Mouse (Mus musculus) cerebellum, adult 2 months (tissue): Measurements from ENCODE around the gene Runx2. TPM values are rescaled to one million over a fixed set of nuclear protein-coding genes. Genes with fewer than 3 reads are reported as not detected.

Source experiments
- DNase-seq, 2 experiments: peaks; one replicate each; pipeline ENCODE4 v3.0.0; 2021
- H3K27ac ChIP-seq: fragments of 200-500 bp; 2 replicates; pipeline ENCODE4 v1.5.1; 2012; ENCODE audit warnings: low read length, control low read depth, inconsistent platforms; ENCODE audit not compliant: insufficient read depth
- H3K27me3 ChIP-seq: fragments of 200-500 bp; 2 replicates; pipeline ENCODE4 v1.6.1; 2012; ENCODE audit warnings: inconsistent platforms, mild to moderate bottlenecking, low read length, moderate library complexity; ENCODE audit not compliant: control insufficient read depth, insufficient read depth
- H3K4me1 ChIP-seq: fragments of 200-500 bp; 2 replicates; pipeline ENCODE4 v1.6.1; 2011; ENCODE audit warnings: low read length; ENCODE audit not compliant: control insufficient read depth, insufficient read depth
- H3K4me3 ChIP-seq: fragments of 200-500 bp; replicated peaks from 2 replicates; pipeline ENCODE3; 2011; ENCODE audit warnings: mild to moderate bottlenecking, low read depth, low read length, control low read depth; ENCODE audit not compliant: insufficient read depth
- CTCF ChIP-seq: fragments of 200-500 bp; IDR thresholded peaks from 2 replicates; pipeline ENCODE4 v1.5.1; 2011; ENCODE audit warnings: low read depth, mild to moderate bottlenecking, control low read depth, low read length, moderate library complexity, borderline replicate concordance; ENCODE audit not compliant: insufficient read depth
- POLR2A ChIP-seq: fragments of 200-500 bp; IDR thresholded peaks from 2 replicates; pipeline ENCODE4 v1.6.1; 2011; ENCODE audit warnings: low read length, control low read depth, borderline replicate concordance; ENCODE audit not compliant: insufficient read depth
- WGBS: fragments of 180-500 bp; shearing (Covaris S2); methylation state at CpG from one replicate; pipeline ENCODE4 v1.1.7; 2018; 5-methylcytosine and 5-hydroxymethylcytosine counted together
- polyA plus RNA-seq: library from polyadenylated mRNA; depleted of rRNA; stranded (reverse); fragments of >200 nt; gene quantifications from 2 replicates; pipeline ENCODE4 v1.2.3, GENCODE M21; 2012

Runx2 gene
- polyA plus RNA-seq, 1 experiment: 0.95 TPM

GRCm38 (mm10) chr17:44702506-44703298, 111.9 kb downstream of the Runx2 start:
- no peak for DNase-seq
- no peak overlapping the region for H3K27ac ChIP-seq
- no peak for TF ChIP-seq CTCF
- TF ChIP-seq POLR2A: no peak
- H3K4me1 ChIP-seq: no peaks in the 10 kb centered on the region
- H3K27me3 ChIP-seq: no peaks in the 10 kb centered on the region
- 67% methylated on average over 14 of the region's 14 CpGs for WGBS
- H3K4me3 ChIP-seq: no peak overlapping the region

DNA sequence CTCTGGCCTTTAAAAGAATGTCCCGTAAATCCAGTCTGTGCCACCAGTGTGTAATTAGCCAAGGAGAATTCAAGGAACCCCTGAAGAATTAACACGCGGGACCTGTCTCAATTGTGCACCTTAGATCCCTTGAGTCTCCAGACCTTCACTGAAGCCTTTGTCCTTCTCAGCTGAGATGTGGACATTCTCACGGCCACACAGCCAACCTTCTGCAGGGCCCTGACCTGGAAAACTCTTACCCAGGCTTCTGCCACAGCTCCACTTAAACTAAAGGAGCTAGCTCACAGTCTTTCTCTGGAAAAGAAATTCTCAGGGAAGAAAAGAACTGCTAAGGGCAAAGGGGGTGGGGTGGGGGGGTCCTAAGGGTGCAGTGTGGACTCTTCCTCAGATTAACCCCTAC, 113.1 kb downstream of the Runx2 start:
- WGBS: 91% methylated on average over 4 of the region's 4 CpGs
- Histone ChIP-seq H3K27me3 (no peaks in the 10 kb centered on the region; the same call in 1 of the 2 replicates), H3K27ac (no peak overlapping the region), H3K4me1 (no peaks in the 10 kb centered on the region), H3K4me3 (no peak overlapping the region)
- DNase-seq: no peak
- TF ChIP-seq CTCF: no peak
- no peak for TF ChIP-seq POLR2A

DNA sequence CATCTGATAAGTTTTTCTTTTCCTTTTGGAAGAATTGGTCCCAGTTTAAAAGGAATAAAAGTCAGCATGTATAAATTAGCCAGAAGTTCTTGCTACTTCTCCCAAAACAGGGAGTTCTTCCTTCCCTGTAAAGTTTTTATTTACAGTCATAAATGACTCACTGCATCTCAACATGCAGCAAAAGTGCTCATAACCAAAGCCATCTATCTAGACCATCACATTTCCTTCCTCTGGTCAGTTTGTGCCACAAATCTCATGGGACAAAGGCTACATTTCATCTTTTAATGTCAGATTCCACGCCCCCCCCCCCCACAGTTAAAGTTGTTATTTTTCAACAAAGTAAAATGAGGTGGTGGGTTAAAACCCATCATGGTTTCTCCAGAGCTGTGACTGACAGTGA, 114.3 kb downstream of the Runx2 start:
- H3K4me3 ChIP-seq: no peak overlapping the region
- WGBS: 85% methylated on average over 1 of the region's 1 CpGs
- no peaks in the 10 kb centered on the region for H3K4me1 ChIP-seq
- no peak overlapping the region for H3K27ac ChIP-seq
- no peak for TF ChIP-seq CTCF
- no peak for TF ChIP-seq POLR2A
- DNase-seq: no peak
- no peaks in the 10 kb centered on the region; the same call in 1 of the 2 replicates for H3K27me3 ChIP-seq

GRCm38 (mm10) chr17:44697053-44697452, 117.5 kb downstream of the Runx2 start:
- Histone ChIP-seq H3K4me3 (no peak overlapping the region), H3K27me3 (no peaks in the 10 kb centered on the region; the same call in 1 of the 2 replicates), H3K27ac (no peak overlapping the region), H3K4me1 (no peaks in the 10 kb centered on the region)
- WGBS: 82% methylated on average over 10 of the region's 10 CpGs
- TF ChIP-seq CTCF (no peak), POLR2A (no peak)
- no peak for DNase-seq

DNA sequence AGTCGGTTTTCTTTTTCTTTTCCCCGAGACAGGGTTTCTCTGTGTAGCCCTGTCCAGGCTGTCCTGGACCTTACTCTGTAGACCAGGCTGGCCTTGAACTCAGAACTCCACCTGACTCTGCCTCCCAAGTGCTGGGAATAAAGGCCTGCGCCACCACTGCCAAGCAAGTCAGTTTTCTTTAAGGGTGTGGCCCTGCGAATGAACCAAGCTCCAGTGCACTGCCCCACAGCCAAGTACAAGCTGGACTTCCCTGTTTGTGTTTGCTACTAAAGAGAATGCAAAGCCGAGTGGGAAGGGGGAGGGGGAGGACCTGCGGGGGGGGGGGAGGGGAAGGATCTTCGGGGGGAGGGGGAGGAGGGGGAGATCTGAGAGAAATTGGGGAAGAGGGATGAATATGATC, 121.0 kb downstream of the Runx2 start:
- 54% methylated on average over 7 of the region's 7 CpGs for WGBS
- no peaks in the 10 kb centered on the region for H3K4me1 ChIP-seq
- no peak for TF ChIP-seq CTCF
- no peak for TF ChIP-seq POLR2A
- no peak overlapping the region for H3K4me3 ChIP-seq
- no peak for DNase-seq
- H3K27me3 ChIP-seq: no peaks in the 10 kb centered on the region; the same call in 1 of the 2 replicates
- H3K27ac ChIP-seq: no peak overlapping the region

DNA sequence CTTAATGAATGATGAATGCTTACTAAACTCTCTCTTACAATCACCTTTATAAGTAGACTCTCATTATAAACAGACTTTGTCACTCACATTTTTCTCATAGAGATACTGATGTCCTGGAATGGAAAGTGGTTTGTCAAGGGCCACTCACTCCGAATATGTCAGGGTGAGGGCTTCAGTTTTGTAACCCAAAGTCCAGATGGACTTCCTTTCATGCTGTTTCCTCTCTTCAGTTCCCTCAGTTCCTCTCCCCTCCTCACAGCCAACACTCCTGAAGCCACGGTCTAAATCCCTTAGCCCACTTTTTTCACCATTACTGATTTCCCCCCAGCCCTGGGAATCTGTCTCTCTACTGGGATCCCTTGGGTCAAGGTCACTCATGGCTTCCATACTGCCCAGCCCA, 123.1 kb downstream of the Runx2 start:
- Histone ChIP-seq H3K27me3 (no peaks in the 10 kb centered on the region), H3K4me3 (no peak overlapping the region), H3K27ac (no peak overlapping the region), H3K4me1 (no peaks in the 10 kb centered on the region)
- no peak for TF ChIP-seq CTCF
- no peak for TF ChIP-seq POLR2A
- 73% methylated on average over 2 of the region's 2 CpGs for WGBS
- DNase-seq: no peak

DNA sequence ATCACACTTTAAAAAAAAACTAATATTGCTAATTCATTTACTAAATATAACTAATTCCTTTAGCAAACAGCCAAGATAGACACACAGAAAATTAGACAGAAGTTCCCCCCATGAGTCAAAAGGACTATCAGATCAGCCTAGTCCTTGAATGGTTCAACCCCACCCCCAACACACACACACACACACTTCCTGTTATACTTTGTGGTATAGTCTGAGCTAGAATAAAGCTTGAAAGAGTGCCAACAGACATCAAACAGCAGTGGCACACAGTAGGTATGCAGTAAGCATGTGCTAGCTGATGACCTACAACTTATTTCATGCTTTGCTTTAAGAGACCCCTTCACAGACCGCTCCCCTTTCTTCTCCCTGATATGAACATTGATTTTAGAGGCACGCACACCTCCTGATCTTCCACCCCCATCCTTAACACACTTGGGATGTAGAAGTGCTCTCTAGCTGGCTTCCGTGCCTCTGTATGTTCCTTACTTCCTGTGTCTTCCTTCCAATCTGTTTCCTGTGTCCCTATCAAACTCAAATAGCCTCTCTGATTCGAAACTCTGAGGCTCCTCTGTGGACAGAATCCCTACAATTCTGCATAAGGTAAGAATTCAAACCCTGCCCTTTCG, 124.1 kb downstream of the Runx2 start:
- H3K27me3 ChIP-seq: no peaks in the 10 kb centered on the region
- TF ChIP-seq POLR2A (no peak), CTCF (no peak)
- WGBS: 87% methylated on average over 5 of the region's 5 CpGs

GRCm38 (mm10) chr17:44688306-44688705, 126.3 kb downstream of the Runx2 start:
- 67% methylated on average over 2 of the region's 2 CpGs for WGBS
- no peak for DNase-seq

More for the DNA sequence above, 124.1 kb downstream of the Runx2 start:
- DNase-seq: no peak
- H3K27ac ChIP-seq: no peak overlapping the region
- H3K4me1 ChIP-seq: no peaks in the 10 kb centered on the region
- H3K4me3 ChIP-seq: no peak overlapping the region

More at GRCm38 (mm10) chr17:44688306-44688705, 126.3 kb downstream of the Runx2 start:
- no peaks in the 10 kb centered on the region for H3K4me1 ChIP-seq
- TF ChIP-seq CTCF: no peak
- TF ChIP-seq POLR2A: no peak
- H3K27me3 ChIP-seq: no peaks in the 10 kb centered on the region
- H3K4me3 ChIP-seq: no peak overlapping the region
- H3K27ac ChIP-seq: no peak overlapping the region
